Mouse (Mus musculus) ES-CJ7 (cell line): ENCODE results near the gene Samd4b.
"Not testable (repeated sequence)": the region's sequence is repeated elsewhere in the genome, so short reads cannot be mapped to it uniquely, and the experiment has no call there.

ENCODE experiments used
- DNase-seq: peaks from one replicate; pipeline ENCODE4 v3.0.0; 2011; ENCODE audit warnings: low read depth, low spot score

The Samd4b gene

GRCm38 (mm10) chr7:28398696-28399340 is 199.1 kb downstream of the Samd4b start:
- DNase-seq: no peak

GRCm38 (mm10) chr7:28398000-28398399 is 199.9 kb downstream of the Samd4b start:
- DNase-seq: peak; percentile 60

GRCm38 (mm10) chr7:28395425-28395824 is 202.5 kb downstream of the Samd4b start:
- no peak for DNase-seq

GRCm38 (mm10) chr7:28393272-28393951 is 204.5 kb downstream of the Samd4b start:
- DNase-seq: no peak

- peak; percentile 100 for DNase-seq
Observed at GRCm38 (mm10) chr7:28392429-28393271, 205.3 kb downstream of the Samd4b start, which contains the start of the genes Med29 and Paf1. Gene Med29, minus strand, starts transcription at chr7:28392708. Gene Paf1, plus strand, starts transcription at chr7:28392951.

- DNase-seq: no peak
Observed at GRCm38 (mm10) chr7:28390331-28390730, 207.6 kb downstream of the Samd4b start.

- DNase-seq: not testable (repeated sequence)
Observed at GRCm38 (mm10) chr7:28387384-28387783, 210.6 kb downstream of the Samd4b start.

GRCm38 (mm10) chr7:28386877-28387276 is 211.1 kb downstream of the Samd4b start:
- DNase-seq: not testable (repeated sequence)

- DNase-seq: peak; percentile 92
Observed at GRCm38 (mm10) chr7:28386462-28386861, 211.5 kb downstream of the Samd4b start.

GRCm38 (mm10) chr7:28386007-28386406 is 211.9 kb downstream of the Samd4b start:
- no peak for DNase-seq

- DNase-seq: no peak
Observed at GRCm38 (mm10) chr7:28385196-28385595, 212.7 kb downstream of the Samd4b start.

- no peak for DNase-seq
Observed at GRCm38 (mm10) chr7:28384162-28384561, 213.8 kb downstream of the Samd4b start.

GRCm38 (mm10) chr7:28383606-28384005 is 214.3 kb downstream of the Samd4b start:
- no peak for DNase-seq

GRCm38 (mm10) chr7:28382981-28383396 is 215.0 kb downstream of the Samd4b start:
- no peak for DNase-seq

- DNase-seq: no peak
Observed at GRCm38 (mm10) chr7:28382347-28382951, 215.5 kb downstream of the Samd4b start.

- DNase-seq: peak; percentile 74
Observed at GRCm38 (mm10) chr7:28381938-28382337, 216.0 kb downstream of the Samd4b start.

- peak; percentile 70 for DNase-seq
Observed at GRCm38 (mm10) chr7:28381017-28381790, 216.7 kb downstream of the Samd4b start.

GRCm38 (mm10) chr7:28380237-28381016 is 217.5 kb downstream of the Samd4b start, which contains the start of gene Zfp36:
Gene Zfp36, minus strand, starts transcription at chr7:28380253.
- no peak for DNase-seq

- DNase-seq: peak; percentile 95
Observed at GRCm38 (mm10) chr7:28378769-28379651, 218.9 kb downstream of the Samd4b start.
